Mouse (Mus musculus): ENCODE data around the gene Sipa1. TPM values are rescaled to one million over a fixed set of nuclear protein-coding genes. Genes with fewer than 3 reads are reported as not detected.

Sipa1 gene
- polyA plus RNA-seq, 1 experiment: 63.2 TPM

DNA sequence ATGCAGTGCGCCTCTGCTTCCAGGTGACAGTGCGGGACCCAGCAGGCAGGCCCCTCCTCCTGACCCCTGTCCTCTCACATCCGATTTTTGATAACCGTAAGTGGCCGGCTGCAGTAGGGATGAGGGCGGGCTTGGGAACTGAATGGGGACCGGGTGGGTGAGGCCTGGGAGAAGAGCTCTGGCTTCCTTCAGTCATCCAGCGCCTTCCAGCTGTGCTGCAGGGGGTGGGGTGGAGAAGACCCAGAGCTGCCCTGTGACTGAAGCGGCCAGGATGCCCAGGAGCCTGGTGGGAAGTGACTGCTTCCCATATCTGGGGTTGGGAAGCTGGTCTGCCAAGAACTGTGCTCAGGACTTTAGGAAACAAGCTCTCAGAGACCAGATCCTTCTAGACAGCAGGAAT is 23.2 kb downstream of the Sipa1 start:
- no peaks in the 10 kb centered on the region for H3K9me3 ChIP-seq (ENCODE audit: control insufficient read depth, low read length)
- peaks cover 49% of the 10 kb centered on the region for H3K4me1 ChIP-seq (ENCODE audit: control insufficient read depth)
- peaks cover 70% of the 10 kb centered on the region for H3K36me3 ChIP-seq (ENCODE audit: control insufficient read depth)
- H3K27me3 ChIP-seq (ENCODE audit: control insufficient read depth): no peaks in the 10 kb centered on the region
- TF ChIP-seq GATA1 (IDR thresholded peaks at IDR 0.05; ENCODE audit: low read length) (no peak), TAL1 (IDR thresholded peaks at IDR 0.05; ENCODE audit: low read length) (no peak)
- H3K4me3 ChIP-seq (replicated peaks): no peak overlapping the region

DNA sequence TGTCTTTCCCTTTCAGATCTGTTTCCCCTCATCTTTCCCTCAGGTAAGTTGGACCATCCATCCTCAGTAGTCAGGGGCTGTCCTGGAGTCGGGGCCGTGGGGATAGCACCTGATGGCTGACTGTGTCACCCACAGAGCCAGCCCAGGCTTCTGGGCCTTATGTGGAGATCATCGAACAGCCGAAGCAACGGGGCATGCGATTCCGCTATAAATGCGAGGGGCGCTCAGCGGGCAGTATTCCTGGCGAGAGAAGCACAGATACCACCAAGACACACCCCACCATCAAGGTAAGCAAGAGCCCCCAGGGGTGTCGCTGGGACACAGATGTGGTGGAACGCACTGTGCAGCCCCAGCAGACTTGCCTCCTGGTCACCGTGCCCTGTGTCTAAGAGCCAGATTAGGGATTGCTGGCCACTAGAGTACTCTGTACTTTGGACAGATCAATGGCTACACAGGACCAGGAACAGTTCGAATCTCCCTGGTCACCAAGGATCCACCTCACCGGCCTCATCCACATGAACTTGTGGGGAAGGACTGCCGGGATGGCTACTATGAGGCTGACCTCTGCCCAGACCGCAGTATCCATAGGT is 25.0 kb downstream of the Sipa1 start:
- Histone ChIP-seq H3K36me3 (ENCODE audit: control insufficient read depth) (peaks cover 52% of the 10 kb centered on the region), H3K4me3 (replicated peaks) (peak overlapping the region; percentile 94), H3K27me3 (ENCODE audit: control insufficient read depth) (no peaks in the 10 kb centered on the region), H3K9me3 (ENCODE audit: control insufficient read depth, low read length) (no peaks in the 10 kb centered on the region), H3K4me1 (ENCODE audit: control insufficient read depth) (peaks cover 49% of the 10 kb centered on the region)
- no peak; the same call in 2 of the 3 replicates for TF ChIP-seq TAL1 (IDR thresholded peaks at IDR 0.05; ENCODE audit: low read length)
- no peak for TF ChIP-seq GATA1 (IDR thresholded peaks at IDR 0.05; ENCODE audit: low read length)

GRCm38 (mm10) chr19:5637069-5638047 is 26.1 kb downstream of the Sipa1 start, which contains the start of gene Rela:
Rela (plus strand) TSS chr19:5637483.
- Histone ChIP-seq H3K4me3 (replicated peaks) (peak within 1 kb of the TSS; percentile 94), H3K4me1 (ENCODE audit: control insufficient read depth) (peaks cover 48% of the 10 kb centered on the region), H3K27me3 (ENCODE audit: control insufficient read depth) (no peaks in the 10 kb centered on the region), H3K9me3 (ENCODE audit: control insufficient read depth, low read length) (no peaks in the 10 kb centered on the region), H3K36me3 (ENCODE audit: control insufficient read depth) (peaks cover 42% of the 10 kb centered on the region)
- TF ChIP-seq GATA1 (IDR thresholded peaks at IDR 0.05; ENCODE audit: low read length): no peak
- TF ChIP-seq TAL1 (IDR thresholded peaks at IDR 0.05; ENCODE audit: low read length): no peak

- Histone ChIP-seq H3K36me3 (ENCODE audit: control insufficient read depth) (peaks cover 34% of the 10 kb centered on the region), H3K9me3 (ENCODE audit: control insufficient read depth, low read length) (no peaks in the 10 kb centered on the region), H3K27me3 (ENCODE audit: control insufficient read depth) (no peaks in the 10 kb centered on the region), H3K4me3 (replicated peaks) (peak overlapping the region; percentile 94), H3K4me1 (ENCODE audit: control insufficient read depth) (peaks cover 46% of the 10 kb centered on the region)
- no peak for TF ChIP-seq TAL1 (IDR thresholded peaks at IDR 0.05; ENCODE audit: low read length)
- no peak for TF ChIP-seq GATA1 (IDR thresholded peaks at IDR 0.05; ENCODE audit: low read length)
Measured at GRCm38 (mm10) chr19:5636571-5637041, 26.9 kb downstream of the Sipa1 start.

DNA sequence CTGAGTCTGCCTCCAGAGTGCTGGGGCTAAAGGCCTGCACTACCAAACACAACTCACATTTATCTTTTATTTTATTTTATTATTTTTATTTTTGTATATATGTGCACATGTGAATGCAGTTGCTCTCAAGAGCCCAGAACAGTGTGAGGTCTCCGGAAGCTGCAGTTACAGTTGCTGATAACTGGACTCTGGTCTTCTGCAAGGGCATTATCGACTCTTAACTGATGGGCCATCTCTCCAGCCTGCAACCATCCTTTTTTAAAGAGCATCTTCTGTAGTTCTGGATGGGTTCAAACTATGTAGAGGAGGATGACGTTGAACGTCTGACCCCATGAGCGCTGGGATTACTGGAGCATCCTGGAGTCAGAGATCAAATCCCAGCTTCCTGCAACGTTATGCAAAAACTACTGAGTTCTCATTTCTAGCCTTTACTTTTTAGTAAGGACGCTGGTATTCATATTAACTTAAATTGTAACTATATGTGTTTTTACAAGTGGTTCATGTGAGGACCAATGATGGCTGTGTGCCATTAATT is 27.4 kb downstream of the Sipa1 start:
- no peak overlapping the region for H3K4me3 ChIP-seq (replicated peaks)
- peaks cover 29% of the 10 kb centered on the region for H3K36me3 ChIP-seq (ENCODE audit: control insufficient read depth)
- no peaks in the 10 kb centered on the region for H3K27me3 ChIP-seq (ENCODE audit: control insufficient read depth)
- TF ChIP-seq GATA1 (IDR thresholded peaks at IDR 0.05; ENCODE audit: low read length) (no peak), TAL1 (IDR thresholded peaks at IDR 0.05; ENCODE audit: low read length) (no peak)
- H3K4me1 ChIP-seq (ENCODE audit: control insufficient read depth): peaks cover 43% of the 10 kb centered on the region
- no peaks in the 10 kb centered on the region for H3K9me3 ChIP-seq (ENCODE audit: control insufficient read depth, low read length)

GRCm38 (mm10) chr19:5632120-5632519 is 31.4 kb downstream of the Sipa1 start:
- H3K9me3 ChIP-seq (ENCODE audit: control insufficient read depth, low read length): no peaks in the 10 kb centered on the region
- no peaks in the 10 kb centered on the region for H3K27me3 ChIP-seq (ENCODE audit: control insufficient read depth)
- peaks cover 15% of the 10 kb centered on the region for H3K4me1 ChIP-seq (ENCODE audit: control insufficient read depth)
- H3K36me3 ChIP-seq (ENCODE audit: control insufficient read depth): no peaks in the 10 kb centered on the region
- TF ChIP-seq TAL1 (IDR thresholded peaks at IDR 0.05; ENCODE audit: low read length) (no peak), GATA1 (IDR thresholded peaks at IDR 0.05; ENCODE audit: low read length) (no peak)
- H3K4me3 ChIP-seq (replicated peaks): no peak overlapping the region

- no peaks in the 10 kb centered on the region for H3K9me3 ChIP-seq (ENCODE audit: control insufficient read depth, low read length)
- no peaks in the 10 kb centered on the region for H3K4me1 ChIP-seq (ENCODE audit: control insufficient read depth)
- no peaks in the 10 kb centered on the region for H3K27me3 ChIP-seq (ENCODE audit: control insufficient read depth)
- H3K4me3 ChIP-seq (replicated peaks): no peak overlapping the region
- TF ChIP-seq TAL1 (IDR thresholded peaks at IDR 0.05; ENCODE audit: low read length): no peak
- TF ChIP-seq GATA1 (IDR thresholded peaks at IDR 0.05; ENCODE audit: low read length): no peak
- no peaks in the 10 kb centered on the region for H3K36me3 ChIP-seq (ENCODE audit: control insufficient read depth)
Measured at GRCm38 (mm10) chr19:5629907-5630306, 33.6 kb downstream of the Sipa1 start.

GRCm38 (mm10) chr19:5625311-5625710 is 38.2 kb downstream of the Sipa1 start:
- H3K4me1 ChIP-seq (ENCODE audit: control insufficient read depth): no peaks in the 10 kb centered on the region
- TF ChIP-seq TAL1 (IDR thresholded peaks at IDR 0.05; ENCODE audit: low read length): no peak
- no peak for TF ChIP-seq GATA1 (IDR thresholded peaks at IDR 0.05; ENCODE audit: low read length)
- no peaks in the 10 kb centered on the region for H3K9me3 ChIP-seq (ENCODE audit: control insufficient read depth, low read length)
- peaks cover 5% of the 10 kb centered on the region; the same call in 1 of the 2 replicates for H3K27me3 ChIP-seq (ENCODE audit: control insufficient read depth)
- no peak overlapping the region for H3K4me3 ChIP-seq (replicated peaks)
- H3K36me3 ChIP-seq (ENCODE audit: control insufficient read depth): no peaks in the 10 kb centered on the region

- no peak overlapping the region for H3K4me3 ChIP-seq (replicated peaks)
- TF ChIP-seq GATA1 (IDR thresholded peaks at IDR 0.05; ENCODE audit: low read length) (no peak), TAL1 (IDR thresholded peaks at IDR 0.05; ENCODE audit: low read length) (no peak)
- peaks cover 5% of the 10 kb centered on the region; the same call in 1 of the 2 replicates for H3K27me3 ChIP-seq (ENCODE audit: control insufficient read depth)
Measured at GRCm38 (mm10) chr19:5621884-5622283, 41.6 kb downstream of the Sipa1 start.

More at GRCm38 (mm10) chr19:5621884-5622283, 41.6 kb downstream of the Sipa1 start:
- Histone ChIP-seq H3K36me3 (ENCODE audit: control insufficient read depth) (no peaks in the 10 kb centered on the region), H3K4me1 (ENCODE audit: control insufficient read depth) (no peaks in the 10 kb centered on the region), H3K9me3 (ENCODE audit: control insufficient read depth, low read length) (no peaks in the 10 kb centered on the region)

All from erythroblast, embryonic 14.5 days (primary cell).